In genomic region chr15:37164191-37165135, GRCm38 (mm10) we compare ENCODE assay signal across 14 mouse cellular contexts.
DNase-seq lines count a peak whose midpoint lies in the region; ATAC-seq lines count a peak whose summit lies in the region.
"Had no signal": no experiment of that assay in that cellular context is flagged by ENCODE, and none has a peak within 500 bp of the region (broad histone marks: within the 10 kb centered on the region; RNA-seq: fewer than 3 reads in every experiment).

No protein-coding gene starts in this region.

- no peak overlapping the region for H3K4me2 ChIP-seq in kidney, embryonic 15.5 days
- no peak overlapping the region for H3K4me2 ChIP-seq in hindbrain, embryonic 12.5 days (replicated peaks)
- H3K4me2 ChIP-seq: liver, embryonic 13.5 days had no signal

- H3K27me3 ChIP-seq in kidney, embryonic 15.5 days = 0 out of 2 replicates have a peak, but pooled peaks cover 5% of the 10 kb centered on the region
- no peaks in the 10 kb centered on the region for H3K27me3 ChIP-seq in hindbrain, embryonic 12.5 days

- H3K4me3 ChIP-seq in kidney, embryonic 15.5 days (replicated peaks) = no peak overlapping the region
- H3K4me3 ChIP-seq in hindbrain, embryonic 12.5 days = no peak overlapping the region
- H3K4me3 ChIP-seq: erythroblast, embryonic 14.5 days; limb, embryonic 10.5 days; liver, embryonic 13.5 days had no signal

- no peaks in the 10 kb centered on the region for H3K36me3 ChIP-seq in kidney, embryonic 15.5 days
- H3K36me3 ChIP-seq in hindbrain, embryonic 12.5 days = no peaks in the 10 kb centered on the region
- H3K36me3 ChIP-seq: limb, embryonic 10.5 days; liver, embryonic 13.5 days had no signal

- H3K4me1 ChIP-seq in kidney, embryonic 15.5 days = peaks cover 45% of the 10 kb centered on the region
- H3K4me1 ChIP-seq in hindbrain, embryonic 12.5 days = peaks cover 7% of the 10 kb centered on the region
- H3K4me1 ChIP-seq: liver, embryonic 13.5 days had no signal

- peak overlapping the region; percentile 84 for H3K27ac ChIP-seq in kidney, embryonic 15.5 days
- no peak overlapping the region for H3K27ac ChIP-seq in hindbrain, embryonic 12.5 days
- H3K27ac ChIP-seq: limb, embryonic 10.5 days; liver, embryonic 13.5 days had no signal

- intact Hi-C loops in left cerebral cortex, postnatal 36 days (cut with DNase I) = no loop called here

- 33% methylated on average over 15 of the region's 15 CpGs for WGBS in kidney, embryonic 15.5 days
- 34% methylated on average over 15 of the region's 15 CpGs for WGBS in hindbrain, embryonic 12.5 days

- peak; percentile 65 for DNase-seq in adrenal gland, postnatal 10 days
- no peak for DNase-seq in adrenal gland, postnatal 4 days (ENCODE audit: low spot score in 2 of 2)
- DNase-seq in retina, postnatal 1 day = peak; percentile 23
- no peak for DNase-seq in retina, embryonic 14.5 days (ENCODE audit: low spot score)
- peak; percentile 28 for DNase-seq in testis, postnatal 14 days (ENCODE audit: low spot score)
- no peak for DNase-seq in left cerebral cortex, postnatal 36 days (ENCODE audit: low spot score in 2 of 2)
- DNase-seq: cerebellum, adult 9-10 months; liver, embryonic 13.5 days; thymus, postnatal 4 days had no signal

- no peak overlapping the region for H3K9ac ChIP-seq in kidney, embryonic 15.5 days
- no peak overlapping the region for H3K9ac ChIP-seq in hindbrain, embryonic 12.5 days
- H3K9ac ChIP-seq: liver, embryonic 13.5 days had no signal

- peak; percentile 82 for ATAC-seq in kidney, embryonic 15.5 days (replicated peaks; ENCODE audit: low FRiP score)
- ATAC-seq in hindbrain, embryonic 12.5 days (ENCODE audit: low FRiP score) = no peak
- ATAC-seq: lung, postnatal 0 days had no signal

- no peaks in the 10 kb centered on the region for H3K9me3 ChIP-seq in kidney, embryonic 15.5 days (replicated peaks)
- H3K9me3 ChIP-seq in hindbrain, embryonic 12.5 days (replicated peaks) = no peaks in the 10 kb centered on the region
- H3K9me3 ChIP-seq: limb, embryonic 10.5 days; liver, embryonic 13.5 days had no signal

Comparison
In these comparisons a context has a peak if more than half of its experiments do, and no peak if none do; other contexts are left out.
1. DNase-seq: peak in adrenal gland, postnatal 10 days (single experiment), retina, postnatal 1 day (single experiment) and testis, postnatal 14 days (single experiment); none in adrenal gland, postnatal 4 days (0 of 2), retina, embryonic 14.5 days (single experiment) and left cerebral cortex, postnatal 36 days (0 of 2).